Comparison of ENCODE assay signal across 27 mouse cellular contexts in genomic region chr1:118510996-118511395, GRCm38 (mm10).
DNase-seq lines count a peak whose midpoint lies in the region; ATAC-seq lines count a peak whose summit lies in the region.
"Had no signal": no experiment of that assay in that cellular context is flagged by ENCODE, and none has a peak within 500 bp of the region (broad histone marks: within the 10 kb centered on the region; RNA-seq: fewer than 3 reads in every experiment).

No protein-coding gene starts in this region.

- no peaks in the 10 kb centered on the region for H3K27me3 ChIP-seq in heart, embryonic 10.5 days (ENCODE audit: insufficient read depth, poor library complexity, severe bottlenecking)
- no peaks in the 10 kb centered on the region for H3K27me3 ChIP-seq in heart, embryonic 16.5 days (ENCODE audit: control insufficient read depth, insufficient read depth, low read length)
- no peaks in the 10 kb centered on the region for H3K27me3 ChIP-seq in forebrain, embryonic 15.5 days
- H3K27me3 ChIP-seq: CH12.LX; embryonic facial prominence, embryonic 12.5 days; forebrain, embryonic 13.5 days; liver, embryonic 13.5 days; Patski had no signal

- ATAC-seq in heart, embryonic 16.5 days (replicated peaks; ENCODE audit: extremely low read depth, insufficient read depth, low FRiP score), result peak; percentile 89
- ATAC-seq in forebrain, embryonic 15.5 days (replicated peaks), result no peak
- ATAC-seq: forebrain, embryonic 13.5 days; intestine, postnatal 0 days; Patski had no signal

- no peak overlapping the region for H3K4me3 ChIP-seq in heart, embryonic 10.5 days
- no peak overlapping the region for H3K4me3 ChIP-seq in heart, embryonic 16.5 days (ENCODE audit: low read length)
- H3K4me3 ChIP-seq in forebrain, embryonic 15.5 days, result no peak overlapping the region
- H3K4me3 ChIP-seq: embryonic facial prominence, embryonic 12.5 days; forebrain, embryonic 13.5 days; layer of hippocampus, adult 2 months; liver, embryonic 13.5 days had no signal

- WGBS in heart, embryonic 10.5 days, result 61% methylated on average over 3 of the region's 3 CpGs
- 56% methylated on average over 3 of the region's 3 CpGs for WGBS in heart, embryonic 16.5 days
- 94% methylated on average over 3 of the region's 3 CpGs for WGBS in forebrain, embryonic 15.5 days

- peaks cover 99% of the 10 kb centered on the region for H3K36me3 ChIP-seq in heart, embryonic 10.5 days
- H3K36me3 ChIP-seq in heart, embryonic 16.5 days (ENCODE audit: control insufficient read depth, insufficient read depth), result peaks cover 76% of the 10 kb centered on the region
- peaks cover 93% of the 10 kb centered on the region for H3K36me3 ChIP-seq in forebrain, embryonic 15.5 days

- no peak overlapping the region for H3K4me2 ChIP-seq in heart, embryonic 16.5 days (ENCODE audit: low read depth, low read length)
- H3K4me2 ChIP-seq in forebrain, embryonic 15.5 days (replicated peaks), result no peak overlapping the region
- H3K4me2 ChIP-seq: embryonic facial prominence, embryonic 12.5 days; forebrain, embryonic 13.5 days; liver, embryonic 13.5 days; midbrain, embryonic 11.5 days had no signal

- H3K9me3 ChIP-seq in heart, embryonic 10.5 days, result no peaks in the 10 kb centered on the region
- no peaks in the 10 kb centered on the region for H3K9me3 ChIP-seq in heart, embryonic 16.5 days (replicated peaks; ENCODE audit: control insufficient read depth, low read length)
- H3K9me3 ChIP-seq in forebrain, embryonic 15.5 days, result no peaks in the 10 kb centered on the region
- H3K9me3 ChIP-seq: embryonic facial prominence, embryonic 12.5 days; forebrain, embryonic 13.5 days; G1E; liver, embryonic 13.5 days had no signal

- peaks cover 4% of the 10 kb centered on the region; the same call in 1 of the 2 replicates for H3K4me1 ChIP-seq in heart, embryonic 10.5 days
- no peaks in the 10 kb centered on the region for H3K4me1 ChIP-seq in heart, embryonic 16.5 days (ENCODE audit: control insufficient read depth, insufficient read depth, low read length)
- H3K4me1 ChIP-seq in forebrain, embryonic 15.5 days, result no peaks in the 10 kb centered on the region
- H3K4me1 ChIP-seq: embryonic facial prominence, embryonic 12.5 days; forebrain, embryonic 13.5 days; liver, embryonic 13.5 days had no signal

- H3K27ac ChIP-seq in heart, embryonic 10.5 days, result peak overlapping the region; percentile 72; the same call in 1 of the 2 replicates
- peak overlapping the region; percentile 75 for H3K27ac ChIP-seq in heart, embryonic 16.5 days (ENCODE audit: low read length)
- no peak overlapping the region for H3K27ac ChIP-seq in forebrain, embryonic 15.5 days (replicated peaks)
- H3K27ac ChIP-seq: embryonic facial prominence, embryonic 12.5 days; forebrain, embryonic 13.5 days; layer of hippocampus, adult 2 months; liver, embryonic 13.5 days; stomach, postnatal 0 days had no signal

- H3K9ac ChIP-seq in heart, embryonic 16.5 days (ENCODE audit: low read length), result no peak overlapping the region
- H3K9ac ChIP-seq in forebrain, embryonic 15.5 days (replicated peaks), result no peak overlapping the region
- H3K9ac ChIP-seq: embryonic facial prominence, embryonic 12.5 days; forebrain, embryonic 13.5 days; liver, embryonic 13.5 days had no signal

- DNase-seq in adrenal gland, adult 2 months, result peak; percentile 85
- DNase-seq in adrenal gland, postnatal 14 days, result peak; percentile 75
- no peak for DNase-seq in heart, embryonic 10.5 days (ENCODE audit: low spot score)
- no peak for DNase-seq in gastrocnemius, adult 18-20 months (ENCODE audit: low spot score)
- DNase-seq in cerebellum, adult 18-20 months, result no peak
- no peak for DNase-seq in left cerebral cortex, adult 9 months (ENCODE audit: low spot score in 2 of 2)
- DNase-seq: B cell, adult 2 months; cerebellum, adult 11-12 months; cerebellum, postnatal 14 days; gastrocnemius, postnatal 14 days; kidney, postnatal 25 days; layer of hippocampus, postnatal 36 days; liver, embryonic 13.5 days; lung, adult 2 months; lung, postnatal 14 days; thymus, adult 2 months had no signal

Comparison
In these comparisons a context has a peak if more than half of its experiments do, and no peak if none do; other contexts are left out.
1. DNase-seq: peak in adrenal gland, adult 2 months (single experiment) and adrenal gland, postnatal 14 days (single experiment); none in heart, embryonic 10.5 days (single experiment), gastrocnemius, adult 18-20 months (single experiment), cerebellum, adult 18-20 months (0 of 2) and left cerebral cortex, adult 9 months (0 of 2).